Mouse (Mus musculus) spleen, postnatal 14 days (tissue): ENCODE measurements around the gene Aagab.

Experiments used
- DNase-seq, 2 experiments: peaks; one replicate each; pipeline ENCODE4 v3.0.0; 2021 to 2022; ENCODE audit warnings: low spot score in 2 of 2

Aagab gene

GRCm38 (mm10) chr9:63606594-63606993, 4.1 kb downstream of the Aagab start:
- DNase-seq = no peak

DNA sequence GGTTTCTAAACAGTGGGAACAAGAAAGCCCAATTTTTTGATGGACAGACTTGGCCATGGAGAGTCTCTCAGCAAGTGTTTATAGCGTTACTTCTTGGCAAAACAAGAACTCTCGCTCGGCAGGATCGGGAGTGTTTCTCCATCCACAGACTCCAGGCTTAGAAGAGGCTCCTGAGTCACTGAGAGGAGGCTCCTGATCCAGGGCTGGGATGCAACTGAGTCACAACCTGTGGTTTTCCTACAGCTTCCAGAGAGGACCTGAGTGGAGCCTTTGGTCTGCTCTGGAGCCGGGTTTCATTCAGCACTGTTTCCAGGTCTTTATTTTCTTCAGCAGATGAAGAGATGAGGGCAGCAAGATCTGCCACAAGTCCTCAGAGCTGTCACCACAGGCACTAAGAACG, 5.5 kb downstream of the Aagab start:
- DNase-seq = no peak

DNA sequence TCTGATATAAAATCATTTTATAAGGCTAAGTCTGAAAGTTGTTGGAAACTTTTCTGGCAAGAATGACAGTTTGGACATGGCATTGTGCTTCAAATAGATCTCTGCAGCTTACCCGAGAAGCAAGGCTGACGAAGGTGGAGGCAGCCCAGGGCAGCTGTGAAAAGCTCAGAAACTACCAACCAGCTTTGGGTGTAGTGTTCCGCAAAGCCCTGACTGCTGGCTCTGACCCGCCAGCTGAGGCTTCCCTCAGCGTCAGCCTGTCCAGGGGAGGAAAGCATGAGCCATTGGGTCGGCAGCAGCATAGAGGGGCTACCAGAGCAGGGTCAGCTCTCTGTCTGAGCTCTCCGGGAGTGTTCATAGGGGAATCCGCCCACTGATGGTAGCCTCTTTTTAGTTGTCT, 6.8 kb downstream of the Aagab start:
- DNase-seq = no peak

DNA sequence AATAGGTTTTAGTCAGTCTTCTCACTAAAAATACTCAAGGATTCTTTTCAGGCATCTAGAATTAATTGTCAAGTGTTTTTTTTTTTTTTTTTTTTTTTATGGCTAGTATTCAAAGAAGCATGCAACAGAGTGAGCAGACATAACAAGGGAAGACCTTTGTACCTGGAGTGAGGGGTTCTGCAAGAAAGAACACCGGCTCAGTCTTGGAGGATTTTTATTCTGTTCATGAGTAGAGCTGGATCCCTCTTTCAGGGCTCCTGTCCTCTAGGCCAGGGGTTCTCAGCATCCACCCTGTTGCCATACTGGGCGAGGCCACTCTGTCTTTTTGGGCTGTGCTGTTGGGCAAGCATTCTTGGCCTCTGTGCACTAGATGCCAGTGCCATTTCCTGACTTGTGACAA, 7.3 kb downstream of the Aagab start:
- no peak for DNase-seq

DNA sequence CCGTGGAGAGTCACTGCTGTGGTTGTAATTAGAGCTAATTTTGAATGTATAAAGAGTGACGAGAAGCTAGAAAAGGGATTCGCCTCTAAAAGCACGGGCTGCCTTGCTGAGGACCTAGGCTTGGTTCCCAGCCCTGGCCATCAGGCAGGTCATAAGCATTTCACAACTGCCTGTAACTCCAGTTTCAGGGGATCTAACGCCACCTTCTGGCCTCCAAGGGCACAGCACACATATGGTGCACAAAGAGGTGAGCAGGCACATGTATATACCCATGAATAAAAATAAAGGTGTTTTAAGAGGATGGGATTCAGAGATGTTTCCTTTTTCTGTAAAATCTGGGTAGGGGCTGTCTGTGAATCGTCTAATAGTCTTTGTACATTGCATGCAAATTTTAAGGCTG, 7.8 kb downstream of the Aagab start:
- no peak for DNase-seq

DNA sequence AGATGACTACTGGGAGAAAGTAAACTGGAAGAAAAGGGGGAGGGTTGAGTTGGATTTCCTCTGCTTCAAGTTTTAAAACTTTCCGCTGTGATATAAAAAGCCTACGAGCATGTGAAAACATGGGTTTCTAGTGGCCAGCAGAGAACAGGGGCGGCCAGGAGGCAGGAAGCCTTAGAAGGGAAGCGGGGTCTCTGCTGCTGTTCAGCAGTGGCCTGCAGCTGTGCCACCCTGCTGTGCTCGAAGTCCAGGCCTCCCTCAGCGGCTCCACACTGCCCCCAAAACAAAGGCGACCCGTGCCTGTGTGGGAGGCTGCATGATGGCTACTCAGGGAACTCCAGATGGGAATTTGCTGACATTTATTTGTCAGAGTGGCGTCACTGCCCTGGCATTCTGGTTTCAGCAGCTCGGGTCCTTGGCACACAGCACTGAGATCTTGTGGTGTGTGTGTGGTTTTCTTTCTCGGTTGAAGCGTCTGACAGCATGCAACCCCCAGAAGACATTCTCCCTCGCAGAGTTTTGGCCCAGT, 8.4 kb downstream of the Aagab start:
- no peak for DNase-seq

GRCm38 (mm10) chr9:63611967-63612366, 9.5 kb downstream of the Aagab start:
- no peak for DNase-seq

GRCm38 (mm10) chr9:63612565-63613515, 10.4 kb downstream of the Aagab start:
- no peak for DNase-seq

DNA sequence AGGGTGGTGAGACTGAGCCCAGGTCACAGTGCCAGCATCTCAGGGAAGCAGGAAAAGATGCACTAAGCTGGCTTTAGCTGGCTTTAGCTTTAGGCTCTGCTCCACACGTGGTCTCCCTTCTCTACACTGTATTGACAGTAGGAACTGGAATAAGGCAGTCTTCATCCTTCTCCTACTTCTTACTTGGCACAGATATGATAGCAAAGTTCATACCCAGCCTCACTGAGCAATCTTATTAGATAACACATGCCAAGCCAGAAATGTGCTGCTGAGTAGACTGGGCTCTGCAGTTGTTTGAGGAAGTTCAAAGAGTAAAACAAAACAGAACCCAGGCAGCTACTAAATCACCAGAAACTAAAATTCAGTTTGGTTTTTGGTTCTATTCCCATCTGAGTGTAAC, 11.1 kb downstream of the Aagab start:
- no peak for DNase-seq

- DNase-seq = no peak
Observed at GRCm38 (mm10) chr9:63614018-63614985, 11.8 kb downstream of the Aagab start.

DNA sequence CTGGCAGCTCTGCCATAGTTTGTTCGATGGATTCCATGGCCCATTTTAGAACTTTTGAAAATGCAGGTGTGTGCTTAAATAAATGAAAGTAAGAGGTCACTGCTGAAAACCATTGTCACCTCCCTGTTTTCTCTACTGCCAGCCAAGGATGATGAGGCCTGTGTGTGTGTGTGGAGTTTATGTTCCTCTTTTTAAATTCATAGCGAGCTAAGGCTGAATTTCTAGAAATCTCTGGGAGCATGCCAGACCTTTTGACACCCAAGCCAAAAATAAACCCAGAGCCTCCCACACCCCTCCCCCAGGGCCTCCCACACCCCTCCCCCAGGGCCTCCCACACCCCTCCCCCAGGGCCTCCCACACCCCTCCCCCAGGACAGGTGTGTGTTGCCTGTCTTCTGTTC, 15.5 kb downstream of the Aagab start:
- DNase-seq = no peak

- DNase-seq = no peak
Observed at GRCm38 (mm10) chr9:63623895-63624569, 21.6 kb downstream of the Aagab start.

DNA sequence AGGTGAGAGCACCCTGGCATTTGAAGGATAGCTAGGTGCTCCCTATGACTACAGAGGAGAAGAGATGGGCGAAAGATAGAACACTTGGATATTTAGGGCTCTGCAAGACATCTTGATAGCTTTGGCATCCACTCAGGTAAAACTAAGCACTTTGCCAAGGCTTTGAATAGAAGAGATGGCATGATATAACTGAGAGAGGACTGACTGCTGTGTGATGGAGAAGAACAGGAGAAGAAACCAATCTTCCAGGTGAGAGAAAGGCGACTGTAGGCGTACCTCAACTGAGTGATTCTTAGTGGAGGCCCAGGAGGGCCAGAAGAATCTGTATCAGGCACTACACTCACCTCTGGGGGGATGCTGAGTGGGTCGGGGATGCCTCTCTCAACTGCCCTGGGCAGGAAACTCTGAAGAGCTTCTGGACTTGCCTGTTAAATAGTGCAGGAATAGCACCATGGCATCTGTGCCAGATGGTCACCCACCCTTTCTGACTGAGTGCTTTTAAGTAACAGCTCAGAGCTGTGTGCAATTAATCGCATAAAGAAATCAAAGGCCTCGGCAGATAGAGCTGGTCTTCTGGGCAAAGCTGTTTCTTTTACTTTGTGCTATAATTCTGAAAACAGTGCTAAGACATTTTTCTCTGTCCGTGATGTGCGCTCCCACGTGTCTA, 22.8 kb downstream of the Aagab start:
- DNase-seq = no peak

DNA sequence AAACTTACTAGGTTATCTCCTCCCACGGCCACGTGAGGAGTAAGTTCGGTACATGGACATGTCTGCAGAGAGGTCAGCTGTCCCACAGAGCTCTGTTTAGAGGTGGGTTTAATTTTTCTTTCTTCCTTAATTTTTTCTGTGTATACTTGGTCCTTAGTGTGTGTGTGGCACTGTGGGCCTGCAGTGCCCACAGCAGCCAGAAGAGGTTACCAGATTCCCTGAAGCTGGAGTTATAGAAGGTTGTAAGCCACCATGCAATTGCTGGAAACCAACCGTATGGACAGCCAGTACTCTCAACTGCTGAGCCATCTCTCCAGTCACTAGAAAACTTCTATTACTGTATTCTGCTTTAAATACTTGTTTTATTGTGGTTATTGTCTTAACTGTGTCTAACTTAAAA, 29.6 kb downstream of the Aagab start:
- no peak for DNase-seq

GRCm38 (mm10) chr9:63632924-63633323, 30.5 kb downstream of the Aagab start:
- DNase-seq = no peak

DNA sequence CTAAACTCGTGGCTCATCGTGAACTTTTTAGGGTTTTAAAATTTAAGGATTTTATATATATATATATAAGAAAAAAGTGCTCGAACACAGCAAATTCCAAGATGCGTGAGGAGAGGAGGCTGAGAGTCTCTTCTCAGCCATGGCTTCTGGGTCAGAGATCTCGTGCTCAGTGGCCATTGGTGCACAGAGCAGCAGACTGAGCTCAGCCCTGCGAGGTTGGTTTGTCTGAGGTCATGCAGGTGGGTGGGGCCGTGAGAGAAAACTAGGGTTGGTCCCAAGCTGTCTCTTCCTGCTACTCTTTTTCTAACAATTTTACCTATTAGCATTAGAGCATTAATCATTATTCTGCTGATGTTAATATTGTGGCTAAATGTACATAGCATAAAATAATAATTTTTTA, 30.9 kb downstream of the Aagab start:
- no peak for DNase-seq

DNA sequence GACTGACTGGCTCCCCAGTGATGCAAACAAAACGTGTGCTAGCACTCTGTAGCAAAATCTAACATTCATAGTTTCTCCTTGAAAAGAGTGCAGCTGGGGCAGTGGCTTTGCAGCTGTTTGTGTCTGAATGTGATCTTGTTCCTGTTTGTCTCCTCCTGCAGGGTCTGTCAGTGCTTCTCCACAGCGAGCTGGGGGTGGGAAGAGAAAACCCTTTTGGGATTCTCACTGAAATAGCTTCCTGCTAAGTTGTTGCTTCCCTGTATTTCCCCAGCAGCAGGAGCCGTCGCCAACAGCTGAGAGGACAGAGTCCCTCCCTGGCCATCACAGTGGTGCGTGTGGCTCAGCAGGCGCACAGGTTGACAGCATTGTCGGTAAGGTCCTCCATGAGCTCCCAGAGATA, 33.7 kb downstream of the Aagab start:
- DNase-seq = no peak

DNA sequence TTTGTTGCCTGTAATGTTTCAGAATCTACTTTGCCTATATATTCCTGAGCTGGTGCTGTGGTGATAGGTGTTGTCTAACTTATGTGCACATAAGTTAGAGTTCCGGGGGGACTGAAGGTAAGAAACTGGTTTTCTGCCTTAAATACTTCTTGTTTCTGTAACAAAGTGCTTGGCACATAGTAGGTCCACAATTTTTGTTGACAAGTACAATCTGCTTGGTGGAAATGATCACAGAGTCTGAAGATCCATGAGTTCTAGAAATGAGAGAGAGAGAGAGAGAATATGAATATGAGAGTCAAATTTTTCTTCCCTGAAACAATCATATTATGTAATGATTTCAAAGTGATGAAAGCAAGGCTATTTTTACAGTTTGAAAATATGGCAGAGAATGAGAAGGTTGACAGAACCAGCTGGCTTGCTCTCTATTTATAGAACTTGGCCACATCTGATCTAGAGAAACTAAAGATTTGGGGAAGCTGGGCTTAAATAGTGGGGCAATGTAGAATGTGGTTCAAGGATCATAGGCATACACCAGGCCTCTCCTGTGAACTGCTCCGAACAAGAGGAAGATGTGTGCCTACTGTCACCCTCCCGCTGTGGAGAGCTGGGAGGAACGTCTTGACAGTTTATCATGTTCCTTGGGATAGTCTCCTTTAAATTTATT, 39.7 kb downstream of the Aagab start:
- no peak for DNase-seq

- no peak for DNase-seq
Observed at GRCm38 (mm10) chr9:63644011-63644410, 41.6 kb downstream of the Aagab start.

- no peak for DNase-seq
Observed at GRCm38 (mm10) chr9:63645084-63645483, 42.6 kb downstream of the Aagab start.
